8 mouse cellular contexts compared by ENCODE assay signal in the genomic region with DNA sequence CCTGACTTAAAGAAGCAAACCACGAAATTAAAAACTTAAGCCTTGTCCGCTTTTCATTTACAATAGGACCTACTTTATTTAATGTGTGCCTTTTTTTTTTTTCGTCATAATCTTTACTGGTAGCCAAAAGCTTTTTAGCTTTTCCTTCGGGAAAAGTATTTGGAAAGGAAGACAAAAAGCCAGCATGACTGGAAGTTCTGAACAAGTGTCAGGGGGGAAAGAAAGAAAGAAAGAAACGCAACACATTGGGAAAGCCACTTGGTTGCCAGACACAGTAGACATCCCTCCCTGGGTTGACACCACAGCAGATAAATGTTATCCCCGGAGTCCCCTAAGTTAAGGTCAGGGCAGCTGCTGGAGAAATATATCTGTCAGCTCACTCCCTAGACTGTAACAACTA. TPM values are rescaled to one million over a fixed set of nuclear protein-coding genes. Genes with fewer than 3 reads are reported as not detected.
A peak's percentile ranks its signal among the peaks of the same experiment; 100 is the strongest.
DNase-seq lines count a peak whose midpoint lies in the region; ATAC-seq and TF ChIP-seq lines count a peak whose summit lies in the region.

No protein-coding gene starts in this region.

- peaks cover 3% of the 10 kb centered on the region; the same call in 1 of the 2 replicates for H3K36me3 ChIP-seq in lung, embryonic 16.5 days (ENCODE audit: control insufficient read depth, insufficient read depth, low read length)
- peaks cover 17% of the 10 kb centered on the region for H3K36me3 ChIP-seq in limb, embryonic 13.5 days
- H3K36me3 ChIP-seq in small intestine, adult 2 months (ENCODE audit: control insufficient read depth, insufficient read depth, low read length) = peaks cover 36% of the 10 kb centered on the region

- H3K4me3 ChIP-seq in lung, embryonic 16.5 days (ENCODE audit: low read length) = peak overlapping the region; percentile 68
- H3K4me3 ChIP-seq in limb, embryonic 13.5 days = peak overlapping the region; percentile 60
- H3K4me3 ChIP-seq in small intestine, adult 2 months (ENCODE audit: low read depth, low read length) = peak overlapping the region; percentile 83; the same call in 1 of the 2 replicates

- DNase-seq in cerebellum, adult 11-12 months = peak; percentile 20
- DNase-seq in cerebellum, adult 8-10 months = no peak
- no peak for DNase-seq in lung, postnatal 4 days
- no peak for DNase-seq in kidney, postnatal 14 days

- no peak overlapping the region for H3K27ac ChIP-seq in lung, embryonic 16.5 days (ENCODE audit: low read length)
- no peak overlapping the region for H3K27ac ChIP-seq in limb, embryonic 13.5 days
- peak overlapping the region; percentile 60; the same call in 1 of the 2 replicates for H3K27ac ChIP-seq in small intestine, adult 2 months (ENCODE audit: insufficient read depth, low read depth, low read length)

- no peaks in the 10 kb centered on the region for H3K9me3 ChIP-seq in lung, embryonic 16.5 days (ENCODE audit: control insufficient read depth, low read length)
- H3K9me3 ChIP-seq in limb, embryonic 13.5 days = no peaks in the 10 kb centered on the region

- no peak for TF ChIP-seq POLR2A in small intestine, adult 2 months (IDR thresholded peaks at IDR 0.05; ENCODE audit: low read depth, low read length)

- H3K27me3 ChIP-seq in lung, embryonic 16.5 days (ENCODE audit: control insufficient read depth, insufficient read depth, low read depth, low read length) = no peaks in the 10 kb centered on the region
- peaks cover 40% of the 10 kb centered on the region for H3K27me3 ChIP-seq in limb, embryonic 13.5 days
- no peaks in the 10 kb centered on the region for H3K27me3 ChIP-seq in small intestine, adult 2 months (ENCODE audit: control insufficient read depth, insufficient read depth, low read length)

- H3K9ac ChIP-seq in lung, embryonic 16.5 days (ENCODE audit: low read length) = peak overlapping the region; percentile 76; the same call in 1 of the 2 replicates
- H3K9ac ChIP-seq in limb, embryonic 13.5 days = no peak overlapping the region

- no peak for ATAC-seq in lung, embryonic 16.5 days (ENCODE audit: low read depth)
- ATAC-seq in limb, embryonic 13.5 days (ENCODE audit: low FRiP score, low read depth) = no peak
- no peak for ATAC-seq in inflammation-experienced regulatory T-cells, adult 6 months

- peak overlapping the region; percentile 93 for H3K4me2 ChIP-seq in lung, embryonic 16.5 days (ENCODE audit: low read depth, low read length)
- H3K4me2 ChIP-seq in limb, embryonic 13.5 days (replicated peaks) = peak overlapping the region; percentile 93

- TF ChIP-seq CTCF in small intestine, adult 2 months (IDR thresholded peaks at IDR 0.05; ENCODE audit: extremely low read depth, insufficient read length, insufficient replicate concordance, low read depth, low read length) = no peak

- WGBS in lung, embryonic 16.5 days = 41% methylated on average over 6 of the region's 6 CpGs
- WGBS in limb, embryonic 13.5 days = 47% methylated on average over 6 of the region's 6 CpGs
- WGBS in small intestine, adult 2 months = 22% methylated on average over 6 of the region's 6 CpGs

- H3K4me1 ChIP-seq in lung, embryonic 16.5 days (replicated peaks; ENCODE audit: control insufficient read depth, insufficient read depth, low read length) = peaks cover 11% of the 10 kb centered on the region
- H3K4me1 ChIP-seq in limb, embryonic 13.5 days = peaks cover 27% of the 10 kb centered on the region
- H3K4me1 ChIP-seq in small intestine, adult 2 months (ENCODE audit: control insufficient read depth, insufficient read depth, insufficient read length, low read length) = peaks cover 10% of the 10 kb centered on the region

RNA-seq across cellular contexts. Expression of a gene that starts 1.5 kb away (rescaled TPM):
- 14.8 and 16.2 TPM in 2 replicates for polyA plus RNA-seq in lung, embryonic 16.5 days (2015; fragmentation: Nextera tagmentation; extraction: Ambion mirVana)
- polyA plus RNA-seq in limb, embryonic 13.5 days (2015; fragmentation: Nextera tagmentation; extraction: Ambion mirVana) = 8.5 and 9.2 TPM in 2 replicates
- polyA plus RNA-seq in small intestine, adult 2 months (2012; rRNA removed) = 10.7 and 22.2 TPM in 2 replicates
- 100 to 1,000 TPM in 2 of 3 experiments, 10 to 100 TPM in 1; 98.8 to 258 (median 129) TPM for polyA plus RNA-seq in inflammation-experienced regulatory T-cells, adult 6 months (2017; shearing (Covaris generic))
